Mouse (Mus musculus) ovary, postnatal 14 days (tissue): ENCODE results near the gene Slc11a1.
"Not testable (repeated sequence)": the region's sequence is repeated elsewhere in the genome, so short reads cannot be mapped to it uniquely, and the experiment has no call there.

Experiments used
- DNase-seq: peaks from one replicate; pipeline ENCODE4 v3.0.0; 2022; ENCODE audit warnings: low spot score

The Slc11a1 gene

DNA sequence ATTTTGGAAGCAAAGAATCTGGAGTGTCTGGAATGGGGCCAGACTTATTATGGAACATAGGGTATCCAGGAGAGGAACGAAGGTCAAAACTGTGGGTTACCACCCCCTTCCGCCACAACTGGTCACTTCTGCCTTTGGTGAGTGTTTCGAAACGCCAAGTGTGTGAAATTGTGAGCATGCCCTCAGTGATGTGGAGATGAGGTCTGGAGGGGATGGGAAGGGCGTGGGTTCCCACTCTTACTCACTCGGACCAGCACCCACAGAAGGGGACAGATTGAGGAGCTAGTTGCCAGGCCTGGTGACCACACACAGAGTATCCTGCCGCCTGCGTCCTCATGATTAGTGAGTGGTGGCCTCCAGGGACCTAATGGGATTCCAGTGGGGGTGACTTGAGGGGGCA is at the start of gene Slc11a1:
Gene Slc11a1, plus strand, starts transcription at position 216 of the 400 bp plus-strand sequence.
- DNase-seq: no peak

DNA sequence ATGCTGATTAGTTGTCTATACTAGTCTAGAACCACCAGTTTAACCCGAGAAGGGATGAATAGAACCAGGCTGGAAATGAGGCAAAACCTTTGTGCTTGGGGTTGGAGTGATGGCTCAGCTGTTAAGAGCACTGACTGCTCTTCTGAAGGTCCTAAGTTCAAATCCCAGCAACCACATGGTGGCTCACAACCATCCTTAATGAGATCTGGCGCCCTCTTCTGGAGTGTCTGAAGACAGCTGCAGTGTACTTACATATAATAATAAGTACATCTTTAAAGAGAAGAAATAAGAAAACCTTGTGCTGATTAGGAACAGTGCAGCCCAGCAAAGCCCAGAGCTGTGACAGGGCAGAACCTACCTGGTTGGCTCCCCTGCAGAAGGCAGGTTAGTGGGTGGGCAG is 48.1 kb upstream of the Slc11a1 start:
- DNase-seq: not testable (repeated sequence)

DNA sequence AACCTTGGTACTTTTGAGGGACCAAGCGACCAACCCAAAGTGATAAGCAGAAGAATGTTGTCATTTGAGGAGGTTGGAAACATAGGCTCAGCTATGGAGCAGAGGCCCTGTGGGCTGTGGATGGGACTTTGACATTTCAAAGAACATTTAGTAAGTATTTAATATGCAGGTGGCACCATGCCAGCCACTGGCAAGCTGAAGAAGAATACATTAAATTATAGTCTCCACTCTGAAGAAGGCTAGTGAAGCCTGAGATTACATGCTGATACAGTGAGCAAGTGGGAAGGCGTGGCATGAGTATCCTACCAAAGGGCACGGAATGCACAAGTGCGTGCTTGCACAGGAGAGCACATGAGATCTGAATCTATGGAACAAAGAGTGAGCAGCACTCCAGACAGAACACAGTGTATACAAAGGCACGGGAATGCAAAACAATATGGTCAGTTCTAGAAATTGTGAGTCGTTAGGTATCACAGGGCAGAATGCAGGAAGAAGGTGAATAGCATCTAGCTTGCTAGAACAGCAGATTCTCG is 45.0 kb upstream of the Slc11a1 start:
- no peak for DNase-seq

DNA sequence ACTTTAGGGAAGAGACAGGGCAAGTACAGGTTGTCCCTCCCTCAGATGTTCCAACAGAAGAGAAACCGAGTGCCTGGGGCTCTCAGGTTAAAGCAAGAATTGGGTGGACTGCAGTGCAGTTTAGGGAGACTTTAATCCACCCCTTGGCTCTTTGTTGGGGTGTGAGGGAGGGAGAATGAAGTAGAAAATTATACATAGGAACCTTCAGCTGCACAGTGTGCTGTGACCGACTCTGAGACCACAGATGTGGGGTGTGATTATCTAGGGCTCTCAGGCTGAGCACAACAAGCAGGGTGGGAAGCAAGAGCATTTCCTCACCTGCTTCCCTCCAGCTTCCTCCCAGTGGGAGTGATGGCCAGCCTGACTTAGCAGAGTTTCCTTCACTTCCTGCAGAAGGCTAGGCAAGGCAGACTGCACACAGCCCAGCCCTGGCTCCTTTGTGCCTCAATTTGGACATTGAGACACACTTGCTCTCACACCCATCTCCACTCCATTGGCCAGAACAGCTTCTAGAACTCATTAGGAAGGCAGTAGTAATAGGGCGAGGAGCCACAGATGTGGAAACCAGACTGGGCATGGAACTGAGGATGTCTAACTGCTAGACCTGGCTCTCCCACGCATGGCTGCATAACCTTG is 43.8 kb upstream of the Slc11a1 start:
- peak; percentile 13 for DNase-seq

DNA sequence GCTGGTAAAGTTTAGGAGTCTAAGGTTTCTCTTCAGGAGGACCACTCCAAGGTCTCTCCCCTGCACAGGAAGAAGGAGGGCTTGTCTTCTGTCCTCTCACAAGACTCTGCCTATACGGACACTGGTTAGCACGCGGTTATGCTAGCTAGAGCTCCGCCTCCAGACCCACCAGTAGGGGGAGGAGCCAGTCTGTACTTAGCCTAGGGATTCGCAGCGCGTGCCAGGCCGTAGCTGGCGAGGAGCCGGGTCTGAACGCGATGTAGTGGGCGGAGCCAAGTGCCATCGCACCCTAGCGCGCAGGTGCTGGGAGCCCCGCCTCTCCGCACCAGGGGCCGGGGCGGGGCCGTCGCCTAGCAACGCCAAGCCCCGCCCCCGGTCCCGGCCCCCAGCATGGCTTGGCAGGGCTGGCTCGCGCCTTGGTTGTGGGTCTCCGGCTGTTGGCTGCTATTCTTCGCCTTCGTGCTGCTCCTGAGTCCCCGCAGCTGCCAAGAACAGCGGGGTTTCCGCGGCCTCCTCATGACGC is 42.7 kb upstream of the Slc11a1 start:
- peak; percentile 96 for DNase-seq

DNA sequence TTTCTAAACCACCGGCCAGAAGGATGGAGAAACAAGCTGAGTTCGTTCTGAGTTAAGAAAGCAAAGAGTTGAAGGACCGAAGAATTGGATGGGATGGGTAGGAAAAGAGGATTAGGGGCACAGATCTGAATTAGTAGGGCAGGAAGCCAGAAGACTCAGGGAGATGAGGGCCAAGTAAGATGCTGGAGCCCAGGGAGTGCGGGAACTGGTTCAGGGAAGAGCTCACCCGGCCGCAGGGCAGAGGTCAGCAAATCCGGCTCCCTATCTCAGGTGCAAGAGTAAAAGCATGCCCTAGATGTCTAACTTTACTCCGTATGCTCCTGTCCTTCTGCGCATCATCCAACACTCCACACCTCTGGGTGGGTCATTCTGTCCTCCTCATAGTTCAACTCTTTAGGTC is 42.1 kb upstream of the Slc11a1 start:
- no peak for DNase-seq

DNA sequence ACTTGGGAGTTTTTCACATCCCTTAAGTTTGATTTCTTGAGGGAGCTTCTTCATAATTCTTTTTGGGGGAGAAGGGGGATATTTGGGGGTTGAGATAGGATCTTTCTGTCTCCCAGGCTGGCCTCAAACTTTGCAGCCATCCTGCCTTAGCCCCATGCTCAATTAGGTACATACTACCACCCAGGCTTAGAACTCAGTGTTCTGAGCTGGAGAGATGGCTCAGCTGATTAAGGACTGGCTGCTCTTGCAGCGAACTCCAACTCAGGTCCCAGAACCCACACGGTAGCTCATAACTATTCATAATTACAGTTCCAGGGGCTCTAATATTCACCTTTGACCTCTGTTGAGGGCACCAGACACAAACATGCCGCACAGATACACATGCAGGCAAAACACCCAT is 40.4 kb upstream of the Slc11a1 start:
- DNase-seq: no peak

DNA sequence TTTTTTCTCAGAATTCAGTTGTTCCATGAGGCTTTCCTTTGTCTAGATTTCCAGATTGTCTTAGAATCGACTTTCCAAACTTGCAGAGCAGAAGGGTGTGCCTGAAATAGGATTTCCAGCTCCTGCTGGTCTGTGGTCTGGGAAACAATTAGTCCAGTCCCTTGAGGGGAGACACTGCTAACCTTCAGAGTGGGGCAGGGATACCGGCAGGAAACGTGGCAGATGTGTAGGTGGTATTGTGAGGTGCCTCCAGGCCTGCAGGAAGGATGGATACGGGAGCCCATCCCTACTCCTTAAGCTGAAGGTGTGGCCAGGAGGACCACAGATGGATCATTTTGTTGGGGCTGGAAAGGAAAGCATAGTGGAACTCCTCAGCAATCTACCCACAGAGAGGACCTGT is 40.0 kb upstream of the Slc11a1 start:
- DNase-seq: no peak

DNA sequence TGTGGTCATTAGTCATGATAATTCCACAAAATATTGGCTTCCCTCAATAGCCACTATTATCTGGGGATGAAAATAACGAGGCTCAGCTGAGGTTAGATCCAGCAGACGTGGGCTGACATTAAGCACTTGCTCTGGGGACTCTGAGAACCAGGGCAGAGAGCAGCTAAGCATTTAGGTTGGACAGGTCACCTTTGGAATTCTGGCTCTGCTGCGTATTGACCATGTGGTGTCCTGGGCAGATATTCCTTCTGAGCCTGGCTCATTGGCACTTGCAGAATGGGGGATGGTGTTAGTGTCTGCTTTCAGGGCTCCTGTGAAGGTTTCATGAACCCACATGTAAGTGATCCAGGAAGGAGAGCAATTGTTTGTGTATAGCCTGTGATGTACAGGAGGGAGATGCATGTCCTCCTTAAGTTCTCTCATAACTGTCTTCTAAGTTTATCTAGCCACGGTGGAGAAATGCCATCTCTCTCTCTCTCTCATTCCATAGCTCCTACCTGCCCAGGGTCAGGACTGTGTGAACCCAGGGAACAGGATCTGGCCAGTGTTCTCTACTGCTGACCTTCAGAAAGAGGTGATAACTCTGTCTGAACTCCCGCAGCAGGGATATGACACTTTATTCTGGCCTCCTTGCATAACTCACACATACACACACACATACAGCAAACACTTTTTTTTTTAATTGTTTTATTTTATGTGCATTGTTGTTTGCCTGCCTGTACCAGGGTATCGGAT is 39.4 kb upstream of the Slc11a1 start:
- DNase-seq: no peak

DNA sequence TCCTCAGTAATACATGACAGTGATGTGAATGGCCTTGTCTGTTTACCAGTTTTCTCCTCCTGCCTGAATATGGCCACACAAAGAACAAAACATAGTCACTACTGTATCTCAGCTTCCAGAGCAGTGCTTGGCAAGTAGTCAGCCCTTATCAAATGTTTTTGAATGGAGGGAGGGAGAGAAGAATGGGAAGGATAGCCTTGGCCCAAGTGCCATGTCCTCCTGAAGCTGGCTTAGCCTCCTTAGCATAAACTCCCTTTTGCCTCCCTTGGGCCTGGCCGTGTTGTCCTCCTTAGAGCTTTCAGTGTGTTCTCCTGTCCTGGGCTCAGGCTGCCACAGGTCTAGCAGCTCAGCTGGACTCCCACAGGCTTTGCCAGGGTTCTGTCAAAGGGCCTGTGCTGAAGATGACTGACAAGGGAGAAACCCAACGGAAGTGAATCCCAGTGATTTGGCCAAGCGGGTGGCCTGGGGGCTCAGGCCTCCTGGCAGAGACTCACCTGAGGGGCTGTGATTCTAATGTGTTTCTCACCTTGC is 37.7 kb upstream of the Slc11a1 start:
- no peak for DNase-seq

DNA sequence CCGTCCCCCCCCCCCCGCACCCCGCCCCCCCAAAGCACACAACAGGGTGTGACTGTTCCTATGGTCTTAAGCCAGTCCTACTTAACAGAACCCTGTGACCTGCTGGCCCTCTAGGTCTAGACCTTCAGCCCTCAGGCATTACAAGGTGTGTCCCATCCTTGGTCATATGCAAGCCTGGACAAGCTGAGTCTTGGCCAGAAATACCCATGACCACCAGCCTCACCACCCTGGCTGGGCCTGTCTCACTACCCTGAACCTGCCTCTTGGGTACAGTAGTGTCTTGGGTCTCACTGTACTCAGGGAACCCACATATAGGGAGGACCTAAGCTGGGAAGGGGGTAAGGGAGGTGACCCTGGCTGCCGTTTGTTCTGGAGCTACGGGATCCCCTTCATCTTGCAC is 37.0 kb upstream of the Slc11a1 start:
- DNase-seq: no peak

DNA sequence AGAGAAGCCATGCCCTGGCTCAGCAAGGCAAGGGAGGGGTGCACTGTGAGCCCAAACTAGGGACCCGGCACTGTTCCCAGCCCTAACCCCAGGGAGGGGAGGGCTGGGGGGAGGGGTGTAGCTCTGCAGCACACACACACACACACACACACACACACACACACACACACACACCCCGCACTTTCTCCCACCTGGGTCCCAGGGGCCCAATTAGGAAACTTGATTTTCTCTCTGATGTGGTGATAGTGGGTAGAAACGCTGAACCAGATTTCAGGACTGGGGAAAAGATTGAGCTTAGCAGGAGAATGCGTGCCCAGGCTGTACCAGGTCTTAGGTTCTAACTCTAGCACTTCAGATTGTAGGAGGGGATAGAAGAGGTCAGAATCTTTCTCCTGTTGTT is 36.4 kb upstream of the Slc11a1 start:
- no peak for DNase-seq

DNA sequence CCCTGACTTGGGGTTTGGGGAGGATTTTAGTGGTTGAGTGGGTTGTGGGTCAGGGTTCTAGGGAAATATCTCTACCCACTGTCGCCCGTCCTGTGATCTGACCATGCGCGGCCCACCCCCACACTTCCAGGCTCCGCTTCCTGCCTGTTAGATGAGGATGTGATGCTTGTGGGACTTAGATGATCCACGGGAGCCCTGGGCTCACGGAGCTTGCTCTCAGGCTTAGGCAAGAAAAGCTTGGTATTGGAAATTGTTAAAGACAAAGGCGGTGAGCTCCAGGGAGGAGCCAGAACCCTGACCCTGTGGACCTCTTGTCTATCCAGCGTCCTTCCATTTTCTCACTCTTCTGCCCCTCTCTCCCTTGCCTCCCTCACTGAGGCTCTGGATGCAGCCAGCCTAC is 35.1 kb upstream of the Slc11a1 start:
- DNase-seq: no peak

DNA sequence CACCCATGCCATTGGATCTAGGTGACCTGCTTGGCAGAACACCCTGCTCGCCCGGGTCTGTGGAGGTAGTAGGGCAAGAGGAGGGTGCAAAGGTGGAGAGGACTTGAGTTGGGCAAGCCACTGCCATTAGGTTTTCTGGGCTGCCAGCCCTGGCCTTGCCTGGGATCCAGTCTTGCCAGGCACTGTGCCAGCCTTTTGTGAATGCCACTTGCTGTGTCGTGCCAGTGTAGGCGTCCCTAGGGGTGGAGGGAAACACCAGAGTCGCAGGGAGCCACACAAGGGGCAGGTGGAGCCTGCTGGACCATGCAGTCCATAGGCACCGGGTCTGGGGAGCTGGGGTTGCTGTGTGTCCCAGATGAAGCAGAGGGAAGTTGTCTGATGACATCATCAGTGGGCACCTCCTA is 34.6 kb upstream of the Slc11a1 start:
- DNase-seq: no peak

DNA sequence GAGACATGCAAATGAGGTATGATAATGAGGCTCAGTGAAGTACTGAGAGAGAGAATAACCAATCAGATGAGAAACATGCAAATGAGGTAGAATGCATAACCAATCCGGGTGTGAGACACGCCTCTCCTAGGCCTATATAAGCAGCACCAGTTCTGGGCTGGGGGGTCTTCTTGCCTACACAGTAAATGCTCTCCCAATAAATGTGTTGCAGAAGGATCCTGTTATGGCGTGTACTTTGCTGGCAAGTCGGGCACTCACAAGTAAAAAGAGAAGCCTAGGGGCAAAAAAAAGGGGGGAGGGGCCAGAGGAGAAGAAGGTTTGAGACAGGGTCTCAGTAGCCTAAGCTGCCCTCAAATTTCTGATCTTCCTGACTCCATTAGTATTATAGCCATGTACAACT is 34.0 kb upstream of the Slc11a1 start:
- DNase-seq: not testable (repeated sequence)

DNA sequence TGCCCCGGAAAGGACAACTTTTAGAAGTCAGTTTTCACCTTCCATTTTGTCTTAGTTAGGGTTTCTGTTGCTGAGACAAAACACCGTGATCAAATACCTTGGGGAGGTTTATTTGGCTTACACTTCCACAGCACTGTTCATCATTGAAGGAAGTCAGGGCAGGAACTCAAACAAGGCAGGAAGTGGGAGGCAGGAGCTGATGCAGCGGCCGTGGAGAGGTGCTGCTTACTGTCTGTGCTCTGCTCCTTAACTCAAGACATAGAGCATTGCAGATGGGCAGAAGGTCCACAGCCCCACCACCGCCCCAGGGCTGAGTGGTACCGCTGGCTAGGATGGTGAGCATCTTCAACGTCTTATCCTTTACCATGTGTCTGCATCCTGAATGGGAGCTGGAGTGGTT is 33.1 kb upstream of the Slc11a1 start:
- no peak for DNase-seq

DNA sequence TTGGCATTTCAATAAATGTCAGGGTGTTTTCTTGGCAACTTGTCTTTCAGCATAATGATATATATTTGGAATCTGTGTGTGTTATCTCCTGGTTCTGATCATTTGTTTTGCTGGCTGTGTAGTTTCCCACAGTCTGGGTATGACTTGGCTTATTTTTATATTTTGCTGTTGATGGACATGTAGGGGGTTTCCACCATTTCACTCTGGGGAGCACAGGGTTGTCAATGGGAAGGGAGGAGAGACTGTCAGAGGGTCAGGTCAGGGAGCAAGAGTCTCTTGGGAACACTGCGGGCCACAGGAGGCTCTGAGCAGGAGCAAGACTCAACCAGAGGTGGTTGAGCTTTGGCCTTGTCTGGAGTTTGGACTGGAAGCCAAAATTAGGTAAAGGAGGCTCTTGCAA is 32.7 kb upstream of the Slc11a1 start:
- DNase-seq: no peak

DNA sequence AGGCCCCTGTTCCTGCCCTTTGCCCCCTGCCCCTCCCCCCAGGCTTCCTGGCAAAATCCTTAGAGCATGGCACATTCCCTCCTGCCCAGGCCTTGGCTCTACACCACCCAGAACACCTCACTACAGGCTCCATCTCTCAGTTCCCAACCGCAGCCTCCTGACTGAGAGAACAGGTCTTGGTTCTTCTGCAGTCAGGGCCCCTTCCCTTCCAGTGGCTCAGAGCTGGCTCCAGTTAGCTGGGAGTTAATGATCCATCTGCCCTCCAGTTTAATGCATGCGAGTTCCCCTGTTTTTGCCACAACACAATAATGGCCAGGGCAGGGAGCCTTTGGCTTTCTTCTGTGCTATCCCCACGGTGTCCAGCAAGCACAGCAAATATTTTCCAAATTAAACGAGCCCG is 31.8 kb upstream of the Slc11a1 start:
- no peak for DNase-seq

DNA sequence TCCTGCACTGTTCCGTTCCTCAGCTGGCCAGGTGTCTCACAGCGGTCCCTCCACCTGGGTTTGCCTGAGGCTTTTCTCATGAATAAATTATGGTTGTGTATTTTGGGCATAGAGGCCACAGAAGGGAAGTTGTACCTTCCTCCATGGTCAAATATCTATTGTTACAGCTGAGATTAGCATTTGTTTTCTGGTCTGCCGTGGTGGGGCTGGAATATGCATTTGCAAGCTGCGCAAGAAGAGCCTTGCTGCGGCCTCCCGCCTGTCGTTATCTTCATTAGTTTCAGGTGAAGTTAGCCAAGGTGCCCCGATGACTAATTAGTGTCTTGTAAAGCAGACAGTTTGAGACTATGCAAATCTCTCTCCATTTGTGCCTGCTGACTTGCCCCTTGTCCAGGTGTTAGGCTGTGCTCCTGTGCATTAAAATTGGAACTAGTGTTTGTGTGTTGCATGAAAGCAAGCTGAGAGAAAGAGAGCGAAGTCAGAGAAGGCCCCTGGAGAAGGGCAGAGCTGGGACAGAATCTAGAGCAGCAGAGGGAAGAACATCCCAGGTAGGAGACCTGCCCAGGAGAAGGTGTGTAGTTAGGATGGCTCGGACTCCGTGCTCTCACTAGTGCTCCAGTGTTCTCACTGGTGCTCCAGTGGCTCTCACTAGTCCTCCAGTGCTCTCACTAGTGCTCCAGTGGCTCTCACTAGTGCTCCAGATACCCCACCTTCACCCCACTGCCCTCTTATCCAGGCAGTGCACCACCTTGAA is 30.7 kb upstream of the Slc11a1 start:
- DNase-seq: no peak

DNA sequence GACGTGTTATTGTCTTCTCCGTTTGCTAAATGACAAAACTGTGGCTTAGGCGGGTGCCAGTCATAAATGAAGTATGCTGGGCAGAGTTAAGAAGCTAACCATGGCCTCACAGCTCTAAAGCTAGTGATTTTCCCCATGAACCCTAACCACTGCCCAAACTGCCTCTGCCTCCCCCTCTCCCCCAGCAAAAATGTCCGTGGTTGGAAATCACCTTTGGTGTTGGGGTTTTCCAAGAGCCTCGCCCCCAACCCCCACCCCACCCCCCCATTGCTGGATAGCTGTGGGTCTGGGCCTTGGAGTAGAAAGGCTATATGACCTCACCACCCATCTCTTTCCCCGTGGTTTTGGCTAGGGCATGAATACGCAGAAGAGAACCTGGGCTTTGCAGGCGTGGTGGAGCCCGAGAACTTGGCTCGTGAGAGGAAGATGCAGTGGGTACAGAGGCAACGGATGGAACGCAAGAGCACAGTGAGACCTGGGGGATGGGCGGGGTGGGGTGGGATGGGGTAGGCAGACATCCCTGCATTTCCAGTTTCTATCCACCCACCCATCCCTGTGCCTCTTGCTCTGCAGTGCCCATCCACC is 23.7 kb upstream of the Slc11a1 start:
- DNase-seq: no peak

DNA sequence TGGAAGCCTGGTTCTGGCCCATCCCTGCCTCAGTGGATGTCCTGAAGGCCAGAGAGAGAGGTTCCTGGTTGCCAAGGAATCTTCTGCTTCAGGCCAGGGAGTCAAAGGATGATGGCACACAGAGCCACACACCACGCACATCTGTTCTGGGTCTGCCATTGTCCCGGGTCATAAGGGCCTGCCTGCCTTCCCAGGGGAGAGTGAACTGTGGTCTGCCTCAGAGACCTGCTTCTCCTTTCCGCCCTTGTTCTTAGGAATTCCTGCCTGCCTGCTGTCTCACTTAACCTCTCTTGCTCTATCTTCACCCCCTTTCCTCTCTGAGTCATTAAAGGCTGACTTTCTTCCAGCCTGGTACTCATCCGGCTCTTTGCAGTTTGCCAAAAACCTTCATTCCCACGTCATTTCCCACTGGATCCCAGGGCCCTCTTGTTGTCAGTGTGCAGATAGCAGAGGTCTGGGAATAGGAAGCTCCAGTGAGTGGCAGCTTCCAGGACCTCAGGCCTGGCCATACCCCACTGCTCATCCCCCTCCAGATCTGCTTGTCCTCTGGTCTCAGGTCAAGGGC is 22.4 kb upstream of the Slc11a1 start:
- DNase-seq: no peak
